Mouse (Mus musculus) liver, adult 2 months (tissue): ENCODE data around the gene Greb1.

ENCODE experiments used
- CTCF ChIP-seq: fragments of 200-500 bp; IDR thresholded peaks from 2 replicates; pipeline ENCODE4 v1.5.1; 2011; ENCODE audit warnings: low read depth, low read length, control low read depth
- POLR2A ChIP-seq: fragments of 200-500 bp; IDR thresholded peaks from 2 replicates; pipeline ENCODE4 v1.6.1; 2011; ENCODE audit warnings: low read length, control low read depth; ENCODE audit not compliant: insufficient read depth; ENCODE audit errors: extremely low read depth

- TF ChIP-seq POLR2A (no peak), CTCF (no peak)
Measured at GRCm38 (mm10) chr12:16631423-16631822, 169.3 kb downstream of the Greb1 start.
